Mouse (Mus musculus): ENCODE data around the gene Piwil1.

Gene Piwil1

DNA sequence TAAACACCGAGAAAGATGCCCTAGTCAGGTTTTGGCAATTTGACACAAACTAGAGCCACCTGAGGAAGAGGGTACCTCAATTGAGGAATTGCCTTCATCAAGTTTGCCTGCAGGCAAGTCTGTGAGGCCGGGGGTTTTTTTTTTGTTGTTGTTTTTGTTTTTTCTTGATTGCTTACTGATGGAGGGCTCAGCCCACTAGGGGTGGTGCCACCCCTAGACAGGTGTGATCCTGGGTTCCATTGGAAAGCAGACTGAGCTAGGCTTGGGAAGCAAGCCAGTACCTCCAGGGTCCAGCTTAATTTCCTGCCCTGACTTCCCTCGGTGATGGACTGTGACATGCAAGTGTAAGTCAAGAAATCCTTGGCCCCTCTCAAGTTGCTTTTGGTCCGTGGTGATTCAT lies at the start of gene Piwil1:
Gene Piwil1 (plus strand): TSS at position 301 of the 400 bp plus-strand sequence.
- no peak for DNase-seq

DNA sequence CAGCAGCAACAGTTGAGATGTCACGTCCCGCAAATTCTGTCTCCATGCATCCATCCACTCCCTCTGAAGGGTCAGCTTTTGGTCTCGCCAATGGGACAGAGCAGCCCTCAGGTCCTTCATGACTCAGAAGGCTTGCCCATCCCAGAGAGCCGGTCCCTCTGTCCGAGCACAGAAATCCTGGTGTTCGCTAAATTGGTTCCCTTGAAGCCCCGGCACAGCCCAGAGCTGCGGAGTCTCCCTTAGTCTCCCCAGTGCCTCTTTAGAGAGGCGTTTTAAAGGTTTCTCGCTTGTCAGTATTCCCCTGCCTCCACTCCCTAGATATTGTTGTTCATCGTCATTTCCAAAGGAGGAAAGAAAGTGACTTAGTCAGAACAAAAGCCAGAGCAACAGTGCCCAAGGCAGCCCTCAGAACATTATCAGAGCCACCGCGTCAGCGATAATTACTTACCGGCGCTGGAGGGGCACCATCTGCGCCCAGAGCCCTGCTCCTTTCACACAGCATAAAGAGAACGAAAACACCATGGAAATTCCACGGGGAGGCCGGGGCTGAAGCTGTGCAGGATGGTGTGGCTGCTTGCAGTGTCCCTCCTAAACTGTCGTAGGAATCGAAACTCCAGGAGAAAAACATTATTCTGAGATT lies 45.7 kb upstream of the Piwil1 start:
- no peak for DNase-seq

DNA sequence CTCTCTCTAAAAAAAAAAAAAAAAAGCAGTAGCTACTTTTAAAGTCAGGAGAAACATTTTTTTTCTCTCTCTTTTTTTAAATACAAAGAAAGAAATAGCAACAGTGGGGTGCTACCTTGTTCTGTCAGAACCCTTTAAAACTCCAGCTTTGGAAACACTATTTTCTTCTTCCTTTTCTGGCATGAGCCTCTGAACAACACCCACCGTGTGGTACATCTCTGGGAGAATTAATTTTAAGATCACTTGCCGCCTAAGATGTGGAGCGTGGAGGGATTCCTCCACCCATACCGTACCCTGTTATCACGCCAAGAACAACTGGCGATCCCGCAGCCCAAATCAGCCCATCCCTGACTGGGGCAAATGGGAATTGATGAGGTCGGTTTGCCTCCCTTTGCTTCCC lies 42.2 kb upstream of the Piwil1 start:
- no peak for DNase-seq

DNA sequence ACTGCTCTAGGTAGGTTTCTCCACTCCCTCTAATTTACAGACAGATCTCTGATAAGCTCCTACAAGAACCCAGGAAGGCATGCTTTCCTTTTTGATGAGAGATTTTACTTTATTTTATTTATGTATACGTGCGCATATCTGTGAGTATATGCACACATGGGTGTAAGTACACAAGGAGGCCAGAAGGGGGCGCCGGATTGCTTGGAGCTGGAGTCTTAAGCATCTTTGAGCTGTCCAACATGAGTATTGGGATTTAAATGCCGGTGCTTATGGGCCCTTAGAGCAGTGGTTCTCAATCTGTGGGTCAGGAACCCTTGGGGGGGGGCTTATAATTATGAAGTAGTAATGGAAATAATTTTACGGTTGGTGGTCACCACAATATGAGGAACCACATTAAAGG lies 39.4 kb upstream of the Piwil1 start:
- DNase-seq, result no peak

DNA sequence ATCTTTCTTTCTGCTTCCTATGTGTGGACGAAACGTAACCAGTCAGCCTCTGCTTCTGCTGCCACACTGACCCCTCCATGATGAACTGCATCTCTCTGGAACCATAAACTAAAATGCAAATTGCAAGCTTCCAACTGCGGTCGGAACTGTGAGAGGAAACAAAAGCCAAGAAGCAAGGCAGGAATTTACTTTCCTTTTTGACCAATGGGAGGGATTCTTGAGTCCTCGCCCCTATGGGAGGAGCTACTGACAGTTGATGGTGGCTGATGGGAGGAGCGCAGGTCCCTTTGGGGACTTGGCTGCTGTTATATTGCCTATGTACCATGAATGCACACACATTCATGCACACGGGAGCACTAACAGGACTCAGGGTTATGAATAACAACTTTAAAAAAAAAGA lies 38.3 kb upstream of the Piwil1 start:
- no peak for DNase-seq

DNA sequence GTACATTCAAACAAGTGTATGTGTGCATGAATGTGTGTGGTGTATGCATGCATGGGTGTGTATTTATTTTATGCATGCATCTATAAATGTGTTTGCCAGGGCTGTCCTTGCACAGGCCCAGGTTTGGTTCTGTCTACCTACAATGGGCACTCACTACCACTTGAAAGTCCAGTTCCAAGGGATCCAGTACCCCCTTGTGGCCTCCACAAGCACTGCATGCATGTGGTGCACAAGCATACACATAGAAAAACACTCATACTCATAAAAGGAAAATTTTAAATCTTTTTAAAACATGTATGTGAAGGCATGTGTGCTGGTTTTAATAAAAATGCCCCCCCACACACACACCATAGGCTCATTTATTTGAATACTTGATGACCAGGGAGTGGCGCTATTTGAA lies 37.3 kb upstream of the Piwil1 start:
- DNase-seq, result no peak

DNA sequence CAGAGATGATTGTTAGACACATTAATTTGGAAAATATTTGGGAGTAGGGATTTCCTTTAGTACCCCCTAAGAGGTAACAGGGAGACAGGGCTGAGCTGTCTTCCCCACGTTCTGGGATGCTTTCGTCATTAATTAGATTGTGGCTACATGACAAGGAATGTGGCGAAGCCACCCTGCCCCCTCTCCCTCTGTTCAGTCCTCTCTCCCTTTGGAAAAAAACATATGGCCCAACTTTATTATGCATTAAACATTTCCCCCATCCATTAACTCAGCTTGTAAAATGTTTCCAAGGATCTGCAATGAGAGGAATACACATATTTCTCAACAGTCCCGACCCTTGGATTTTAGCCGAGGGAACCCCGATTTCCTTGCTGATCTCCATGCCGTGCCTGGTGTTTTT lies 35.0 kb upstream of the Piwil1 start:
- no peak for DNase-seq

DNA sequence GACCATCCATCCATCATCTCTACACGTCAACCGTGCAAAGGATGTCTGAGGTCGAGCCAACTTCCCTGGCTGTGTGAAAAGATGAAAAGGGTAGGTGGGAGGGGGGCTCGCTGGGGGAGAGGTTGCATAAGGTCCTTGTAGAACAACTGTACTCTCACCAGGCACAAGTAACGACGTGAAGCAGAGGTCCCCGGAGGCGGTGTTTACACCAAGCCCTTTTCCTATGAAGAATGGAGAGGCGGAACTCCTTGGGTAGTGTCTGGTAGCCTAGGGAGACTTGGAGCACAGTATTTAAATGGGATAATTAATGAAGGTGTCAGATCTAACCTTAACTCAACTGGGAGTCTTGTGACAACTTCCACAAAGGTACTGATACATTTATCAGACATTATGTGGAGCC lies 28.2 kb upstream of the Piwil1 start:
- DNase-seq, result no peak

DNA sequence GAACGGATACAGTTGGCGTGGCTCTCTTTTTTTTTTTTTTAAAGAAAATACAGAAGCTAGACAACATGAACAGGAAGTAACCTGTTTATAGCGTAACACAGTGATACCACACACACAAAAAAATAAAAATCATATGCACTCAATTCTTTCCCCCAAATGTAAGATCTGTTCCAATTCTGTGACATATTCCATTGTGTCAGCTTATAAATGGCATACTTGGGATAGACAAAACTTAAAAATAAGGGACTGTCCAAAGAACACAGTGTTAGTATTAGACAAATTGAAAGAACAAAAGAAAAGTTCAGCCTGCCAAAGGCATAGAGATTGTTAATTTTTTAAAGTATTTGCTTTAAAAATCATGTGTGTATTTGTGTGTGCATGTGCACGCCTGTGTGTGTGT lies 25.0 kb upstream of the Piwil1 start:
- no peak for DNase-seq

DNA sequence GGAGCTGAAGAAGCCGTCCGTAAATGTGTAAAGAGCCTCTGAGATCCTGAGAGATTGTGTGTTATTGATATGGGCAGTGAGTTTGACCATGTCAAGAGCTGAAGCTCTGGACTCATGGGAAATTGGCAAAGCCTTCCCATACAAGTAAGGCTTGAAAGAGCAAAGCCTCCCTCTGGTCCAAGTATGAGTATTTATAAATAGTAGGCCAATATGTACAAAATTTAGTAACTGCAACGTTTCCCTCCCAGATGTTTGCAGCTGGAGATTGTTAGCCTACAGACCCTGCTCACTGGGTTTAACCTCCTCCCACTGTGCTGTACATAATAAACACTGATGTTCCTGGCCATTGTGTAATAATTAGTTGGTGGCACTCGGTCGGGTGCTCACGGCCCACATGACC lies 24.5 kb upstream of the Piwil1 start:
- DNase-seq, result no peak

DNA sequence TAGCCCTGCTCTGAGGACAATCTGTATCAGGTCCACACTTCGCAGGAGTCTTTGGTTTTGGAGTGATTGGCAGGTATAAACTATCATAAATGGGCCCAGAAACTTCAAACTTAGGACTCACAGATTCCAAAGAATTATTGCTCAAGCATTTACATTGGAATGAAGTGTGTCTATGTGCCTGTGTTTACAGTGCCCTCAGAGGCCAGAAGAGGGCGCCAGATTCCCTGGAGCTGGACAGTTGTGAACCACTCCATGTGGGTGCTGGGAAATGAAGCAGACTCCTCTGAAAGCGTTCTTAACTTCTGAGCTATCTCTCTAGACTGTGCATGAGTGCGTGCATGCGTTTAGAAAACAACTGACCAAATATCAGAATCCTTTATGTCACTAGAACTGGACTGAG lies 20.9 kb upstream of the Piwil1 start:
- no peak for DNase-seq

DNA sequence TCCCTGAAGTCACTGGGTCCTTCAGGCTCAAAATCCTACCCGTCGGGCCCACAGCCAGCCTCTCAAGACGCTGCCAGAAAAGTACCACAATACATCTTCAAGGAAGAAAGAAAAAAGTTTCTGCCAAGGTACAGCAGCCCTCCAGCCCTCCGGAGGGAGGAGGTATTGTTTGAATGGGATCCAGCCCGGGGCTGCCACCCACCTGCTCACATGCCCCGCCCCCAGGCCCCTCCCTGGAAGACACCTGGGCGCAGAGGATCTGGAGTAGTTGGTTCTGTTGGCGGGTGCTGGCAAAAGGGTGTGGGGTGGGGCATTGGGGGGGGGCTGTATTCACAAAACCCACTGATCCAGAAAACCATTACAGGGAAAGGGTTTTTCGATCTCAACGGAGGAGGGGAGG lies 18.1 kb upstream of the Piwil1 start:
- DNase-seq, result no peak

DNA sequence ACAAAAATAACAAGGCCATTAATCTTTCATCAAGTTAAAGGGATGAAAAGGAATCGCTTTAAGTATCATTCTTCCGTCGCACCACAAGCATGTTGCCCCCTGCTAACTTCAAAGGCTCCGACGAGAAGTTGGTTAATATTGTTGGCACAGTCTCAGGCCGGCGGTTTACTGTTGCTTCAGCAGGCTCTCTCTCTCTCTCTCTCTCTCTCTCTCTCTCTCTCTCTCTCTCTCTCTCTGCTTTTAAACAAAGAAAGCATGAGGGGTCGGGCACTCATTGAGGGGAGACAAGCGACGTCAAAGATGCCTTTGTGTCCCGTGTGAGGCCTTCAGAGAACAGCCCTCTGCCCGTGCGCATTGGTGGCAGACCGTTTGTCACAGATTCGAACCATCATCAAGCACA lies 17.7 kb upstream of the Piwil1 start:
- DNase-seq, result no peak

DNA sequence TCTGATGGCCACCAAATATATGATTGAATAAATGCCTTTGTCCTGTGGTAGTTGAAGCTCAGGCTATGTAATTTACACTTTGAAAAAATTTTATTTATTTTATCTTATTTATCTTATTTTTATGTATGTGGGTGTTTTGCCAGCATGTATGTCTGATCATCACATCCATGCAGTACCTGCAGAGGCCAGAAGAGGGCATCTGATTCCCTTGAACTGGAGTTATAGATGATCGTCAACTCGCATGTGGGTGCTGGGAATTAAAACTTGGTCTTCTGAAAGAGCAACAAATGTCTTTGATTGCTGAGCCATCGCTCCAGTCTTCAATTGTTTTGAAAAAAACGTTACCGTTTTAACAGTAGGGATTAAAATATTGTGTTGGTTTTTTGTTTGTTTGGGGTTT lies 15.2 kb upstream of the Piwil1 start:
- DNase-seq, result no peak

DNA sequence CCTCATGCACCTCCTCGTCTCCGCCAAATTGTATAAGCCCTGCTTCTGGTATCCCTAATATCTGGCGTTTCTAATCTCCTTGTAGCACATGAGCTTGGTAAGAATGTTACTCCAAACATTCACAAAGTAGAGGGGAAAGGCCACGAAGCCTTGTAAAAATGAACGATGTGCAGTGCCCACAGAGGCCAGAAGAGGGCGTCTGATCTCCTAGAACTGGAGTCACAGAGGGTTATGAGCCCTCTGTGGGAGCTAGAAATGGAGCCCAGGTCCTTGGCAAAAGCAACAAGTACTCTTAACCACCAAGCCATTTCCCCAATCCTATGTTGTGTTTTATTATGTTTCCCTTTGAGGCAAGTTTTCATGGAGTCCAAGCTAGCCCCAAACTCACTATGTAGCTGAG lies 8.2 kb upstream of the Piwil1 start:
- DNase-seq, result no peak

DNA sequence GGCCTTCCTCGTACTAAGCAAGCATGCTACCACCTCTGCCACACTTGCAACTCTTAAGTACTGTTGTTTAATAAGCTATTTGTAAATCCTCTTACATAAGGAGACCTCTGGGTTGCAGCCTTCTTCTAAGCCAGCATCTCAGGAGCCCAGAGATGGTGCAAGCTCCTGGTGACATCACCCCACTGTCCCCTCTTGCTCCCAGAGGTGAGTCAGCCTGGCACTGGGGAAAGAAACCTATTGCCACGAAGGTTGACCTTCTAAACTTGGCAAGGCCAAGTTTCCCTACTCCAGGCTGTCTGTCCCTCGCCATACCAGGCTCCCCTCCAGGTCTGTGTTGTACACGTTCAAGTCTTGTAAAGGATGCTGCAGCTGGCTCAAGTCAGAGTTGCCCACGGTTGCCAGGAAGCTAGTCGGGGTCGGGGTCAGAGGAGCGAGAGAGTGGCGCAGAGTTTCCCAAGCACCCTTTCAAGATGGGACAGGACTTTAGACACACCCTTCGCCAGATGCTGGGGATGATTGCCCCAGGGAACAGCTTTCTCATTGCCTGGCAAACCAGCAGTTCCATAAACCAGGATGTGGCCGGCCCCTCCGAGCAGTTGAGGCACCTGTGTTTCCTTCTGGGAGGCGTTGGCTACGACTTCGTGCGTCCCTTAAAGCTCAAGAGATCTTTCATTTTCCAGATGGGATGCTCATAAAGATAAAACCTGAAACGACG lies 7.6 kb upstream of the Piwil1 start:
- no peak for DNase-seq

DNA sequence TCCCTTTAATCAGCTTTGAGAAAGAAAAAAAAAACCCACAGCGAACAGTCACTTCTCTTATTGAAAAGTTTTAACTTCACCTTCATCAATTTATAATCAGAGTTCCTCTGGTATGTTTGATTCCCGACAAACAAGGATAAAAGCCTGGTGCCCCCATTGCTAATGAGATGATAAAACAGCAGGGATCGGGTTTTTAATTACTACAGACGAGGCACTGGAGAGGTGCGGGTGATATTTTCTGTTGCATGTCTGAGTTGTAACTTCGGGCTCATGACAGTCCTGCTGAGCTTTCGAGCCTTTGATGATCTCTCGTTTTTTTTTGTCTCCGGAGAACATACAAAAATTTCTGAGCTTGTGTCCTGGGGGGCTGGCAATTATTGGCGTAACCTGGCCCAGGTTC lies 5.5 kb upstream of the Piwil1 start:
- no peak for DNase-seq

DNA sequence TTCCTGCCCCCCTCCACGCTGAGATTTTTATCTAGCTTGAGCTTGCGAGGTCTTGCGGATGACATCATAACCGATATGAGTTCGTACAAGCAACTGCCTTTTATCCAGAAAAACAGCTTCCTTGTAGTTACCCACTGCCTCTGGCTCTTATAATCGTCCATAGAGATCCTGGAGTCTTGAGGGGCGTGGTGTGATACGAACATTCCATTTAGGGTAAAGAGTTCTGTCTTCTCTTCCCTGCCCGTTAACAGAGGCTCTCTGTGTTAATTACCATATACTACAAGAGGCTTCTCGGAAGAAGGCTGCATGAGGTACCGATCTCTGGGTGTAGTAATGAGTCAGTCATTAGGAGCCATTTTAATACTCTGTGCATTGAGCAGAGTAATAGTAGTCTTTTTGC lies 1.6 kb upstream of the Piwil1 start:
- no peak for DNase-seq

DNA sequence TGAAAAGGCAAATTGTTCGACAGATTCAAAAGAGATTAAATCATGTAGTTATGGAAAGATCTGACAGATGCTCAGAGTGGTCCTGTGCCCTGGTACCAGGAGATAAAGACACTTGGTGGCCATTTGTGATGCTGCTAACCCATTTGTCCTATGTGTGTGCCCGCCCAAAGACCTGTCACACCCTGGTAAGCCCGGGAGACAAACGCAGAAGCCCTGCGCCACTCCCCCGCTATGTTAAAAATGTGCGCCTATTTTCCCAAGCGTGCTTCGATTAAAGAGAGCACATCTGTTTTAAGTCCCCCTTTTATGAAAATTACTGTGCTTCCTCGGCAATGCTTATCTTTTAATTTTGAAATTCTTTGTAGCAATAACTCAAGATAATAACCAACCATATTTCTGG lies 1.4 kb downstream of the Piwil1 start:
- DNase-seq, result no peak

DNA sequence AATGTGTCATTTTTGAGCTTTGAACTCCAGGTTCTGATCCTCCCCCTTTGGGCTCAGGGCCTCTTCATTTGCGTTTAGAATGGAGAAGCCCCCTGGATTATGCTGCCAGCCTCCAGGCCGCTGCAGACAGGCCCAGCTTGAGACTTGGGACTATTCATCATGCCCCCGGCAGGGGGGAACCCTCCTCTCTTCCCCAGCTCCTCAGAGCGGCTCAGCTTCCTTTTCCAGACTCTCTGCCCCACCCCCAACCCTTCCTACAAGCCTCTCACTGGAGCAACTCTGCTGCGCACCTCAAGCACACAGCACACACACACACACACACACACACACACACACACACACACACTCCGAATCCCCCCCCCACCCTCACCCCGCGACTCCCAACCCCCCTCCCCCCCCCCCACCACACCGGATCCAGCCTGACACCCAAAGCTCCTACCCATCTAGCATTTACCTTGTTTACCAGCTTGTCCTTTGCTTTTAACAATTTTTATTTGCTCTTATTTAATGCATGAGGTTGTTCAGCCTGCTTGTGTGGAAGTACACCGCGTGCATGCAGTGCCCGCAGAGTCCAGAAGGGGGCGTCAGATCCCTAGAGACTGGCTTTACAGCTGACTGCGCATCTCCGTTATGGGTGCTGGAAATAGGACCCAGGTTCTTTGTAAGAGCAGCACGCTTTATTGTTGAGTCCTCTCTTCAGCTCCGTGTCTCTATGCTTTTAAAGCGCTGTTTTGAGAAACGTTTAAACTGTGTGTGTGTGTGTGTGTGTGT lies 2.0 kb downstream of the Piwil1 start:
- no peak for DNase-seq

DNA sequence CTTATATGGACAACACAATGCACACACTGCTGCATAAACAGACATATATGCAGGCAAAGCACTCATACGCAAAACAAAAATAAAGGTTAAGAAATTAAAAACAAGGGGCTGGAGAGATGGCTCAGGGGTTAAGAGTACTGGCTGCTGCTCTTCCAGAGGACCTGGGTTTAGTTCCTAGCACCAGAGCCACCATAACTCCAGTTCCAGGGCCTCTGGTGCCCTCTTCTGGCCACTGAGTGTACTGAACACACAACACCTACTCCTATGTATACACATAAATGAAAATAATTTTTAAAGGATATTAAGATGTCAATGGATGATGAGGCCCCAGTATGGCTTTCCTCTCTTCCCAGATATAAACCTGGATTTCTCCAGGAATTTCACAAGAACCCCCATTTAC lies 4.1 kb downstream of the Piwil1 start:
- no peak for DNase-seq

DNA sequence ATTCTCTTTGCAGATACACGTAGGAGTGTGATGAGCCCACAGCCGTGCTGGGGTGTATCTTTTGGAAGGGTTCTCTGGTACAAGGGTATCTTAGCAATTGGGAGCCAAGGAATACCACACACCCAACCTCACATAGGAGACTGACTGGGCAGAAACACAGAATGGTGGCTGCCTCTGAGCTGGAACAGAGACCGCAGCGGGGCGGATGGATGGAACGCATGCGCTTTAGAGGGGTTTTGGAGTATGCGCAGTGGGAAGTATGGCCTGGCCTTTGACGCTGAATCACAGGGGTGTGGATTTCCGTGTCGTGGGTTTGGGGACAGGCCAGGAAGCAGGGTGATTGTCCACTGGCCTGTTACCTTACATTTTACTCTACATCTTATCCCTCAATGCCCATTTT lies 4.9 kb downstream of the Piwil1 start:
- no peak for DNase-seq

DNA sequence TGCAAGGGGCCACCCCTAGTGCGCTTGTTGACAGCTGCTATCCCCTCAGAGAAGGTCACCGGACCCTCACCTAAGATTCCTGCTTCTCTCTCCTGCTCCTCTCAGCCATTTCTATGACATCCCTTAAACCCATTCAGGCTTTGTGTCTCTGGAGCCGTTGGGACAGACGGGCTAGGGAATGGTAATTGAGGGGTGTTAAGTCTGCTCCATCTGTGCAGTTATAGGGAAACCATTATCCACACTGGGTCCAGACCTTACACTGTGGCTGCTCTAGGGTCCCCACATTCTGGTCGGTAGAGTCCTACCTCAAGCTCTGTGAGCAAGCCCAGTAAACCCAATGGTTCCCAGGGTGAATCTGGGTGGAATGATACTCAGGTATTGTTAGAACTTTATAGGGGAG lies 6.6 kb downstream of the Piwil1 start:
- DNase-seq, result no peak

DNA sequence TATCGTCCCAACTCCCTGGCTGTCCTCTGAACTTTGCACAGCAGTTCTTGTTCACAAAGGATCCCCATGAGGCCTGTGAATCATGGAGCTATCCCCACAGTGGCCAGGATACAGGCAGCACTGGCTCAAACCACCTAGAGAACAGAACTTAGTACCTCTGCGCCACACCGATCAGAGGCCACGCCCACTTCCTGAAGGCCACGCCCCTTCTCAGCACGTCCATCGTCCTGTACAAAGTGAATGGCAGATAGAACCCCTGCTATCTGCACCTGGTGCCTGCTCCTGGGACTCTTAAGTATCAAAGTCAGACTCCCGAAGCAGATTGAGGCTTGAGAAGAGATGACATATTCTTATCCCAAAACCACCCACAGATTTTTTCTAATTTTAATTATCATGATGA lies 8.3 kb downstream of the Piwil1 start:
- no peak for DNase-seq
